Mouse (Mus musculus) midbrain, embryonic 11.5 days (tissue): ENCODE measurements around the gene Bcs1l. TPM values are rescaled to one million over a fixed set of nuclear protein-coding genes. Genes with fewer than 3 reads are reported as not detected.

Source experiments
- ATAC-seq: fragments of 200-750 bp; cut with Nextera tagmentation; 2 replicates; pipeline ENCODE4 v1.8.0; 2017; ENCODE audit warnings: moderate TSS enrichment, moderate library complexity; ENCODE audit not compliant: low FRiP score
- DNase-seq: peaks from one replicate; pipeline ENCODE4 v3.0.0; 2015; ENCODE audit warnings: low spot score; ENCODE audit errors: missing footprints
- H3K27ac ChIP-seq: fragments of 300-500 bp; sonication (generic); 2 replicates; pipeline ENCODE4 v1.5.1; 2014; ENCODE audit warnings: low read depth, low read length
- H3K27me3 ChIP-seq: fragments of 300-500 bp; sonication (generic); 2 replicates; pipeline ENCODE4 v1.6.1; 2014; ENCODE audit warnings: mild to moderate bottlenecking, low read length, moderate library complexity, mixed read lengths; ENCODE audit not compliant: control insufficient read depth, insufficient read depth
- H3K36me3 ChIP-seq: fragments of 300-500 bp; sonication (generic); 2 replicates; pipeline ENCODE4 v1.6.1; 2014; ENCODE audit warnings: mild to moderate bottlenecking, low read length, moderate library complexity, mixed read lengths; ENCODE audit not compliant: control insufficient read depth, insufficient read depth
- H3K4me1 ChIP-seq: fragments of 300-500 bp; sonication (generic); 2 replicates; pipeline ENCODE4 v1.6.1; 2014; ENCODE audit warnings: low read length; ENCODE audit not compliant: control insufficient read depth, insufficient read depth
- H3K4me2 ChIP-seq: fragments of 300-500 bp; sonication (generic); 2 replicates; pipeline ENCODE4 v1.6.1; 2014; ENCODE audit warnings: mild to moderate bottlenecking, moderate library complexity
- H3K4me3 ChIP-seq: fragments of 300-500 bp; sonication (generic); 2 replicates; pipeline ENCODE4 v1.5.1; 2014; ENCODE audit warnings: low read depth, low read length
- H3K9ac ChIP-seq: fragments of 300-500 bp; sonication (generic); 2 replicates; pipeline ENCODE4 v1.6.1; 2014; ENCODE audit warnings: low read length
- H3K9me3 ChIP-seq: fragments of 300-500 bp; sonication (generic); 2 replicates; pipeline ENCODE4 v1.6.1; 2016; ENCODE audit warnings: low read length; ENCODE audit not compliant: control insufficient read depth
- WGBS: fragments of 180-500 bp; shearing (Covaris S2); extraction: QIAGEN DNeasy Blood & Tissue Kit; methylation state at CpG from one replicate; pipeline ENCODE4 v1.1.7; 2014; 5-methylcytosine and 5-hydroxymethylcytosine counted together
- polyA plus RNA-seq: library from polyadenylated mRNA; unstranded; fragments of >200 nt; fragmentation: Nextera tagmentation; extraction: Ambion mirVana; gene quantifications from 2 replicates; pipeline ENCODE4 v1.2.1, GENCODE M21; 2014

The Bcs1l gene
- polyA plus RNA-seq: 16.9 and 22.0 TPM in 2 replicates

DNA sequence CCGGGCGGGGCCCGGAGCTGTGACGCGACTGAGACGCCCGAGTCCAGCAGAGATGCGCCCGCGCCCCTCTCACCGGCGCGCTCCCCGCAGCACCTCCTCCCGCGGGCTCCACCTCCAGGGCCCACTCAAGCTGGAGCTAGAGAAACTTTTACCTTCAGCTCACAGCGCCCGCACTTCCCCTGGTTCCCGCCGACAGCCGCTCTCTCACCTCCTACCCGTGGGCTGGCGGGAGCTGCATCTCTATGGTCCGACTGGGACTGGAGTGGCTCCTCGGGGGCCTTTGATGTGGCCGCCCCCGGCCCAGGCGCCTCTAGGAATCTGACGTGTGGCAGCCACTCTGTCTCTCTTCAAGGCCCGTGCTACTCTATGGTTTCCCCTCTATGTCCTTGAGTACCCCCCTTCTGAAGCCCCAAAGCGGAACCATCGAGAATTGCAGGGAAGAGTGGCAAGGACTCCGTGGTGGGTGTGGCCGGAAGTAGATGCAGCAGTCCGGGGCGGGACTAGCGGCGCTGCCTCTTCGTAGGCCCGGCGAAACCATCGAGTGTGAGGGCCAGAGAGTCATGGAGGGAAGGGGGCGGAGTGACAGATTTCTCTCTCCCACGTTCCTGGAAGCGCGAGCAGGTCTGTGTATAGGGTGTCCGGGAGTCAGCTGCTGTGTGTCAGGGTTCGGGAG lies at the start of gene Bcs1l, which contains the start of gene Zfp142:
TSS of gene Bcs1l (plus strand) at position 517 of the 673 bp plus-strand sequence.
TSS of gene Zfp142 (minus strand) at position 474 of the 673 bp plus-strand sequence.
- WGBS: under 1% methylated on average over 48 of the region's 48 CpGs
- ATAC-seq (peak; percentile 99), DNase-seq (peak; percentile 100)
- Histone ChIP-seq H3K9me3 (no peaks in the 10 kb centered on the region), H3K27me3 (no peaks in the 10 kb centered on the region), H3K4me1 (peaks cover 18% of the 10 kb centered on the region), H3K9ac (peak within 1 kb of the TSS; percentile 80), H3K27ac (0 out of 2 replicates have a peak within 1 kb of the TSS, but pooled peaks have one; percentile 52), H3K36me3 (peaks cover 5% of the 10 kb centered on the region; the same call in 1 of the 2 replicates), H3K4me2 (peak within 1 kb of the TSS; percentile 67), H3K4me3 (peak within 1 kb of the TSS; percentile 82)

DNA sequence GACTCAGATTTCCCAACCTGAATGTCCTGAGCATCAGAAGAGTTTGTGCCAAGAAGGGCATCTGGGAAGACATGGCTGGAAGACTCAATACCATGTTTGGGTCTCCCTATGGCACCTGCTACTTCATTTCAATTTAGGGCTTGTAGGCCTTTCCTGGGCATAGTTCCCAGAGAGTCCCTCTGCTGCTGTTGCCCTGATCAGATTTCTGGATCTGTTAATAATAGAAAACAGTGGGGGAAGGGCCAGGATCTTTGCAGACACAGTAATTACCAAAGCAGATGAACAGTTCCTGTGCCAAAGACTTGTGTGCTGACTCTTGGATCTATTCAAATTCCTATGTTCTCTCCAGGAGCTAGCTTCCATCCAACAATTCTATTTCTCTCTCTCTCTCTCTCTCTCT lies 49.4 kb upstream of the Bcs1l start:
- DNase-seq (no peak), ATAC-seq (no peak)
- H3K9ac ChIP-seq: no peak overlapping the region
- H3K9me3 ChIP-seq: no peaks in the 10 kb centered on the region
- H3K4me1 ChIP-seq: peaks cover 5% of the 10 kb centered on the region; the same call in 1 of the 2 replicates
- H3K4me2 ChIP-seq: no peak overlapping the region
- H3K36me3 ChIP-seq: no peaks in the 10 kb centered on the region
- H3K27me3 ChIP-seq: no peaks in the 10 kb centered on the region
- no peak overlapping the region for H3K4me3 ChIP-seq
- no peak overlapping the region for H3K27ac ChIP-seq

DNA sequence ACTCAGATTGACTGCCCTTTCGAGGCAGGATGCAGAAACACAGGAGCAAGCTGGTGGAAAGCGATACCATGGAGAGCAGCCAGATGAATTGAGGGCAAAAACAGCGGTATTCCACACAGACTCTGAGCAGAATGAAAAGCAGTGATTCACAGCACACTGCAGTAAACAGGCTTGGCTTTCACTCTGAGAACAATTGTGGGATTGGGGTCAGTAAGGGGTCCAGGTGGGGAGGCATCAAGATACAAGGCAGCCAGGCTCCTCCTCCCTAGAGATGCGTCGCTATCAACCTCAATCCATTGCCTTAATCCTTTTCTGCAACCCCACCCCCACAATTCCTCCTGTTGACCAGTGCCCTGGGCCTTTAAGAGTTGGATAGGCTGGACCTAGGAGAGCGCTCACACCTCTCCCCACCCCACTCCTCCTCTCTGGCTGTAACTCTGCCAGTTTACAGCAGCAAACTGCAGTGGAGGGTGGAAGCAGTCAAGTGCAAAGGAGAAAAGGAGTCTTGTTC lies 45.6 kb upstream of the Bcs1l start, which contains the start of gene Plcd4:
TSS of gene Plcd4 (plus strand) at position 438 of the 511 bp plus-strand sequence.
- H3K9ac ChIP-seq: peak within 1 kb of the TSS; percentile 25
- H3K4me3 ChIP-seq: no peak within 1 kb of the TSS
- no peaks in the 10 kb centered on the region for H3K9me3 ChIP-seq
- no peaks in the 10 kb centered on the region for H3K36me3 ChIP-seq
- peaks cover 7% of the 10 kb centered on the region; the same call in 1 of the 2 replicates for H3K4me1 ChIP-seq
- H3K27me3 ChIP-seq: no peaks in the 10 kb centered on the region
- DNase-seq (peak; percentile 88), ATAC-seq (no peak)
- H3K4me2 ChIP-seq: peak within 1 kb of the TSS; percentile 18; the same call in 1 of the 2 replicates
- H3K27ac ChIP-seq: no peak within 1 kb of the TSS
- WGBS: 4% methylated on average over 6 of the region's 6 CpGs

DNA sequence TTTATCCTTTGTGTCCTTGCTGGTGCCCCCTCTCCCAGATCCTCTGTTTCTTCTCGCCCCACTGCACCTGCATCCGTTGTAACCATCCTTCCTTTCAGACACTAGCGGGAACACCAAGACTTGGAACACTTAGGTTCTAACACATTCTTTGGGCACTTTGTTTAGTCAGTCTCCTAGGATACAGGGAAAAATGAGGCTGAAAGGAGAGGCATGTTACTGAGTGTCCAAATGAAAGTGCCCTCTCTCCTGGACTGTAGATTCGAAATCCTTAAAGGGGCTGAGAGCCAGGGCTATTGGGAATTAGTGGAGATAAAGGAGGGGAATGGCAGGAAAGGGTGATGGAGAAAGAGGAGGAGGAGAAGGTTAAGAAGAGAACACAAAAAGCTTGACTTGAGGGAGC lies 43.9 kb upstream of the Bcs1l start, which contains the start of gene Usp37:
TSS of gene Usp37 (minus strand) at position 101 of the 400 bp plus-strand sequence.
- WGBS: 23% methylated on average over 4 of the region's 4 CpGs

DNA sequence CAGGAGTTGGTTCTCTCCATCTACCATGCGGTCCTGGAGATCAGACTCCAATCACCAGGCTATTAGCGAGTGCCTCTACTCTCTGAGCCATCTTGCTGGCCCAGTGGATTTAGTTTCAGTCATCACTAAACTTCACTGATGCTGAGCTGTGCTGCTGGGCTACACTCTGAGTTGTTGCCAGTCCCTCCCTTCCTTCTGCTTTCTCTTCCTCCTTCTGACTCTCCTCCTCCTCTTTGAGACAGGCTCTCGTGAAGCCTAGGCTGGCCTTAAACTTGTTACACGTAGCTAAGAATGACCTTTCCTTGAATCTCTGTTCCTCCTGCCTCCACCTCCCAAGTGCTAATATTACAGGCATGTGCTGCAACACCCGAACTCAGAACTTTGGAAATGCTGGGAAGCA lies 29.0 kb upstream of the Bcs1l start:
- H3K9ac ChIP-seq: no peak overlapping the region
- H3K4me1 ChIP-seq: no peaks in the 10 kb centered on the region
- DNase-seq: peak; percentile 80
- H3K27me3 ChIP-seq: no peaks in the 10 kb centered on the region
- 82% methylated on average over 5 of the region's 5 CpGs for WGBS
- no peak for ATAC-seq
- no peaks in the 10 kb centered on the region for H3K9me3 ChIP-seq
- no peak overlapping the region for H3K27ac ChIP-seq
- H3K4me2 ChIP-seq: no peak overlapping the region
- H3K36me3 ChIP-seq: no peaks in the 10 kb centered on the region; the same call in 1 of the 2 replicates
- H3K4me3 ChIP-seq: no peak overlapping the region

More for the DNA sequence above, 43.9 kb upstream of the Bcs1l start, which contains the start of gene Usp37:
- Histone ChIP-seq H3K4me2 (no peak within 1 kb of the TSS), H3K36me3 (no peaks in the 10 kb centered on the region), H3K27me3 (no peaks in the 10 kb centered on the region), H3K9me3 (no peaks in the 10 kb centered on the region), H3K27ac (no peak within 1 kb of the TSS), H3K4me1 (peaks cover 7% of the 10 kb centered on the region; the same call in 1 of the 2 replicates), H3K4me3 (no peak within 1 kb of the TSS), H3K9ac (no peak within 1 kb of the TSS)
- DNase-seq: no peak
- no peak for ATAC-seq

DNA sequence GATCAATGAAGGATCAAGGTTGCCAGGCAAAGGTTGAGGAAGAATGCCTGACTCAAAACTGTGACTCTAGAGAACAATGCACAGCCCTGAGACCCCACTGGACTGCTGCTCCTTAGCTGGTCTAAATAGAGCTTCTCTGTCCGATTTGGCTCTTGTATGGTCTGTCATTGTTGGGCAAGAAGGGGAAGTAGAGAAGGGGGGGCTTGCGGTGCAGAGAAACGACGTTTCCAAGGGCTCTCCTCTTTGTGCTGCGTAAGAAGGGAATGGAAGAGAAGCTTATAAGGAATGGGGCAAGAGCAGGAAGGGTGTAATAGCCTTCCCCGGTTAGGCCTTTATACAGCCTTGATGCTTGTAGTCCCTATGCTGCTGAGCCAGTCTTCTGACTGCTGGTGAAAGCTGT lies 22.3 kb upstream of the Bcs1l start:
- ATAC-seq (no peak), DNase-seq (peak; percentile 54)
- Histone ChIP-seq H3K27me3 (no peaks in the 10 kb centered on the region), H3K9ac (no peak overlapping the region), H3K36me3 (peaks cover 37% of the 10 kb centered on the region), H3K4me1 (no peaks in the 10 kb centered on the region), H3K27ac (no peak overlapping the region), H3K9me3 (no peaks in the 10 kb centered on the region), H3K4me3 (no peak overlapping the region), H3K4me2 (no peak overlapping the region)
- 61% methylated on average over 6 of the region's 6 CpGs for WGBS

DNA sequence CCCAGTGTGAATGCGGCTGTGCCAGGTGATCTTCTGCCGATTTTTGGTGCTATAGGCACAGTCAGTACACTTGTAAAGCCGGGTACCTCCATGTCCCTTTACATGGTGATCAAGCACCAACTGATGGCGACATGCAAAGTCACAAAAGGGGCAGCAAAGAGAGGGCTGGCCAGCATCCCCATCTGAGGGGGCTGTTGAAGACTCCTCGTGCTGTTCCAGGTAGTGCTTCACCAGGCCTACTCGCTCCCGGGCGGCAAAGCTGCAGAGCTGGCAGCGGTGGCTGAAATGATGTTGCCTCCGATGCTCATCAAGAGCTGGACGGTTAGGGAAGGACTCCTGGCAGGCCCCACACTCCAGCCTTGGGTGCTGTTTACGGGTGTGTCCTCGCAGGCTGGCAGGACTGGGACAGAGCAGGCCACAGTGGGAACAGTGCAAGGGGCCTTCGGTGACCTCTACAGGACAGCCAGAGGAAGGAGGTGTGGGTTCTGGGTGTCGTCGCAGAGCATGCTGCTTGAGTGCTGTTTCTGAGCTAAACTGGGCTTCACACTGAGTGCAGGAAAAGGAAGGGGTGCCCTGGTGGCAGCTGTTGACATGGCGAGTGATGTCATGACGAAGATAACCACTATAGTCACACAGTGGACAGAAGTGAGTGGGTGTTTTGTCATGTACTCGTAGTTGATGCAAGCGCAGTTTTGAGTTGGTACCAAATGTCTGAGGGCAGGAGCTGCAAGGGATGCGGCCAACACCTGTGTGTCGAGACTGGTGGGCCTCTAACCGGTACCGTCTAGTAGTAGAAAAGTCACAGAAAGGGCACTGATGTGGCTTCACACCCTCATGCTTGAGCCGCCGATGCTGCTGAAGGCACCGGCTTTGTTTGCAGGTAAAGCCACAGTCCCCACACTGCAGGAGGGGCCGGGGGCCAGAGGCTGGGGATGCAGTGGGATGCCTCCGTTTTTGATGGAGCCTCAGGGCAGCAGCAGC lies 18.1 kb upstream of the Bcs1l start:
- DNase-seq (peak; percentile 59), ATAC-seq (no peak)
- Histone ChIP-seq H3K4me2 (no peak overlapping the region), H3K27me3 (no peaks in the 10 kb centered on the region), H3K27ac (no peak overlapping the region), H3K4me3 (no peak overlapping the region), H3K4me1 (no peaks in the 10 kb centered on the region), H3K36me3 (peaks cover 39% of the 10 kb centered on the region), H3K9ac (no peak overlapping the region), H3K9me3 (no peaks in the 10 kb centered on the region)
- WGBS: 92% methylated on average over 29 of the region's 29 CpGs

DNA sequence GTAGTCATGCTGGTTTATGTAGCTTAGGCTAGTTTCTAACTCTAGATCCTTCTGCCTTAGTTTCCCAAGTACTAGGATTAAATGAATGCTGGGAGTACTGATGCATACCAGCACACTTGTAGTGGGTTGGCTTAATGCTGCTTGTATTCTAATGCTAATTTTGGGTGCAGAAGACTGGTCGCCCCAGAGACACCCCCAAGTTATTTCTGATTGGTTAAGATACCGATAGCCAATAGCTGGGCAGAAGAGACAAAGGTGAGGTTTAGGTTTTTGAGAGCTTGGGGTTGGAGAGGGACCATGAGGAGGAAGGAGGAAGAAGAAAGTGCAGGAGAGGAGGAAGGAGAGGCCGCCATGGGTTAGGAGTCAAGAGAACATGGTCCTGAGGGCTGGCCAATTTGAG lies 5.5 kb upstream of the Bcs1l start:
- Histone ChIP-seq H3K4me2 (no peak overlapping the region), H3K9ac (no peak overlapping the region), H3K9me3 (no peaks in the 10 kb centered on the region), H3K36me3 (peaks cover 9% of the 10 kb centered on the region; the same call in 1 of the 2 replicates), H3K27ac (no peak overlapping the region), H3K4me3 (no peak overlapping the region), H3K27me3 (no peaks in the 10 kb centered on the region), H3K4me1 (peaks cover 11% of the 10 kb centered on the region)
- no peak for ATAC-seq
- peak; percentile 6 for DNase-seq
- 73% methylated on average over 3 of the region's 3 CpGs for WGBS
